ENCODE assay signal across 8 mouse cellular contexts in the genomic region with DNA sequence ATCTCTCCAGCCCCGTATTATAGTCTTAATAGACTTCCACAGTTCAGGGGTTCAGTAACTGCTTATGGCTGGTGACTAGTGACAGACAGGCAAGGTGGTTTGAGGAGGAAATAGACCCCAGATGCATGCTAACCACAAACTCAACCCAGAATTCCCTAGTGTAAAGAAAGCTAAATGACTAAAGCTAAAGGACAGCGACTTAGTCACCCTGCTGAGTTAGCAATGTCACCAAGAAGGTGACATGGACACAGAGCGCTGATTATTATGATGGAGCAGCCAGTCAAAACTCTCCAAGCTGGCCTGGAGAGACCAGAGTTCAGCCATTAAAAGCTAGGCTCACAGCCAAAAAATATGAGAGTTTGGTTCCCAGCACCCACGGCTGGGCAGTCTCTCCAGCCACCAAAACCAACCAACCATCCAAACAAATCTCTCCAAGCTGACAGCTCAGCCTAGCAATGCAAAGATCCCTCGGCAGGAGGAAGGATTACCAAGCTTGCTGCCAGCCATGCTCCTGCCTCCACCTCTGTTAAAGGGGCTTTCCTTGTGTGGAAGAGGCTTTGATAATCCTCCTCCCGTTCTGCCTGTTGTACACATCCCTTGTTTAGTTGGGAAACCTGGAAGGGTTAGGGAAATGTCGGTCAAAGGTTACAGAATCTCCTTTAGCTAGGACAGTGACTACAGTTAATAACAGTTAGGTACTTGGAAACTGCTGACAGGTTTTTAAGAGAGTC. TPM values are rescaled to one million over a fixed set of nuclear protein-coding genes. Genes with fewer than 3 reads are reported as not detected.
DNase-seq lines count a peak whose midpoint lies in the region; ATAC-seq lines count a peak whose summit lies in the region.

No protein-coding gene starts in this region.

- intact Hi-C loops in left cerebral cortex, postnatal 25 days (cut with DNase I), result loop anchor here (5.0 kb wide), 1 partner anchor 53 kb away; a partner anchor contains a TSS

- ATAC-seq in forebrain, embryonic 16.5 days, result no peak
- ATAC-seq in heart, embryonic 13.5 days (ENCODE audit: extremely low read depth, insufficient number of reproducible peaks, low FRiP score, low TSS enrichment), result no peak
- no peak for ATAC-seq in liver, embryonic 13.5 days (ENCODE audit: low read depth)

- peak overlapping the region; percentile 18; the same call in 1 of the 2 replicates for H3K4me3 ChIP-seq in forebrain, embryonic 10.5 days
- H3K4me3 ChIP-seq in forebrain, embryonic 16.5 days (replicated peaks; ENCODE audit: low read length), result no peak overlapping the region
- H3K4me3 ChIP-seq in heart, embryonic 13.5 days, result 0 out of 2 replicates have a peak overlapping the region, but pooled peaks have one; percentile 9
- no peak overlapping the region for H3K4me3 ChIP-seq in liver, embryonic 13.5 days (replicated peaks)

- H3K9ac ChIP-seq in forebrain, embryonic 16.5 days (replicated peaks; ENCODE audit: low read depth, low read length), result no peak overlapping the region
- H3K9ac ChIP-seq in heart, embryonic 13.5 days, result peak overlapping the region; percentile 55
- peak overlapping the region; percentile 12; the same call in 1 of the 2 replicates for H3K9ac ChIP-seq in liver, embryonic 13.5 days

- peaks cover 81% of the 10 kb centered on the region for H3K4me1 ChIP-seq in forebrain, embryonic 10.5 days
- H3K4me1 ChIP-seq in forebrain, embryonic 16.5 days (replicated peaks; ENCODE audit: control insufficient read depth, insufficient read depth, low read length), result peaks cover 35% of the 10 kb centered on the region
- peaks cover 82% of the 10 kb centered on the region for H3K4me1 ChIP-seq in heart, embryonic 13.5 days
- peaks cover 77% of the 10 kb centered on the region for H3K4me1 ChIP-seq in liver, embryonic 13.5 days (replicated peaks)

- peaks cover 15% of the 10 kb centered on the region for H3K36me3 ChIP-seq in forebrain, embryonic 10.5 days (replicated peaks)
- H3K36me3 ChIP-seq in forebrain, embryonic 16.5 days (ENCODE audit: control insufficient read depth, insufficient read depth), result peaks cover 2% of the 10 kb centered on the region; the same call in 1 of the 2 replicates
- peaks cover 14% of the 10 kb centered on the region for H3K36me3 ChIP-seq in heart, embryonic 13.5 days
- H3K36me3 ChIP-seq in liver, embryonic 13.5 days, result 0 out of 2 replicates have a peak, but pooled peaks cover 9% of the 10 kb centered on the region

- 37% methylated on average over 7 of the region's 7 CpGs for WGBS in forebrain, embryonic 10.5 days
- WGBS in forebrain, embryonic 16.5 days, result 29% methylated on average over 7 of the region's 7 CpGs
- 37% methylated on average over 7 of the region's 7 CpGs for WGBS in heart, embryonic 13.5 days
- whole genome bisulfite sequencing in liver, embryonic 13.5 days (ENCODE audit: insufficient replicate concordance), result 39% methylated on average over 7 of the region's 7 CpGs

- peak overlapping the region; percentile 84 for H3K27ac ChIP-seq in forebrain, embryonic 10.5 days
- H3K27ac ChIP-seq in forebrain, embryonic 16.5 days (ENCODE audit: low read length), result no peak overlapping the region
- H3K27ac ChIP-seq in heart, embryonic 13.5 days (replicated peaks), result peak overlapping the region; percentile 89
- H3K27ac ChIP-seq in liver, embryonic 13.5 days, result peak overlapping the region; percentile 84

- peak; percentile 23 for DNase-seq in forebrain, embryonic 10.5 days (ENCODE audit: extremely low spot score, low spot score)
- peak; percentile 35 to 49 for DNase-seq in B cell, adult 2 months
- no peak for DNase-seq in liver, embryonic 13.5 days
- DNase-seq in cerebellum, adult 11 months, result no peak
- DNase-seq in left cerebral cortex, postnatal 25 days (ENCODE audit: low spot score in 2 of 2), result no peak
- no peak for DNase-seq in spleen, adult 12 weeks (ENCODE audit: low spot score)

- H3K4me2 ChIP-seq in forebrain, embryonic 16.5 days (ENCODE audit: low read length), result no peak overlapping the region
- H3K4me2 ChIP-seq in heart, embryonic 13.5 days, result peak overlapping the region; percentile 91
- H3K4me2 ChIP-seq in liver, embryonic 13.5 days, result peak overlapping the region; percentile 38

- no peaks in the 10 kb centered on the region for H3K9me3 ChIP-seq in forebrain, embryonic 10.5 days
- no peaks in the 10 kb centered on the region for H3K9me3 ChIP-seq in forebrain, embryonic 16.5 days (ENCODE audit: control insufficient read depth, low read length)
- no peaks in the 10 kb centered on the region for H3K9me3 ChIP-seq in heart, embryonic 13.5 days
- no peaks in the 10 kb centered on the region for H3K9me3 ChIP-seq in liver, embryonic 13.5 days (replicated peaks)

- peaks cover 14% of the 10 kb centered on the region for H3K27me3 ChIP-seq in forebrain, embryonic 10.5 days (ENCODE audit: poor library complexity, severe bottlenecking)
- no peaks in the 10 kb centered on the region for H3K27me3 ChIP-seq in forebrain, embryonic 16.5 days (replicated peaks; ENCODE audit: control insufficient read depth, insufficient read depth, low read length)
- no peaks in the 10 kb centered on the region for H3K27me3 ChIP-seq in heart, embryonic 13.5 days (replicated peaks)
- peaks cover 22% of the 10 kb centered on the region for H3K27me3 ChIP-seq in liver, embryonic 13.5 days

RNA-seq across cellular contexts. Expression of a gene that starts 2.6 kb away (rescaled TPM):
- polyA plus RNA-seq in forebrain, embryonic 10.5 days (2016; fragmentation: Nextera tagmentation; extraction: Ambion mirVana), result 45.4 and 46.7 TPM in 2 replicates
- 216 and 227 TPM in 2 replicates for polyA plus RNA-seq in forebrain, embryonic 16.5 days (2015; fragmentation: Nextera tagmentation; extraction: Ambion mirVana)
- 74.2 and 79.3 TPM in 2 replicates for polyA plus RNA-seq in heart, embryonic 13.5 days (2015; fragmentation: Nextera tagmentation; extraction: Ambion mirVana)
- polyA plus RNA-seq in liver, embryonic 13.5 days (2015; fragmentation: Nextera tagmentation; extraction: Ambion mirVana), result 19.4 and 19.8 TPM in 2 replicates
- 100 to 1,000 TPM; 319 to 325 TPM for total RNA-seq in left cerebral cortex, postnatal 25 days (2021)

RNA-seq across cellular contexts. Expression of a gene that starts 29.2 kb away (rescaled TPM):
- polyA plus RNA-seq in forebrain, embryonic 10.5 days (2016; fragmentation: Nextera tagmentation; extraction: Ambion mirVana), result 155 TPM in 2 replicates
- 40.7 and 53.5 TPM in 2 replicates for polyA plus RNA-seq in forebrain, embryonic 16.5 days (2015; fragmentation: Nextera tagmentation; extraction: Ambion mirVana)
- polyA plus RNA-seq in heart, embryonic 13.5 days (2015; fragmentation: Nextera tagmentation; extraction: Ambion mirVana), result 64.3 and 67.7 TPM in 2 replicates
- 69.9 and 71.9 TPM in 2 replicates for polyA plus RNA-seq in liver, embryonic 13.5 days (2015; fragmentation: Nextera tagmentation; extraction: Ambion mirVana)
- 10 to 100 TPM; 20.4 to 24.7 TPM for total RNA-seq in left cerebral cortex, postnatal 25 days (2021)

RNA-seq across cellular contexts. Expression of a gene that starts 40.8 kb away (rescaled TPM):
- 3.4 and 4.3 TPM in 2 replicates for polyA plus RNA-seq in forebrain, embryonic 10.5 days (2016; fragmentation: Nextera tagmentation; extraction: Ambion mirVana)
- 1.5 and 2.1 TPM in 2 replicates for polyA plus RNA-seq in forebrain, embryonic 16.5 days (2015; fragmentation: Nextera tagmentation; extraction: Ambion mirVana)
- 7.6 and 8.1 TPM in 2 replicates for polyA plus RNA-seq in heart, embryonic 13.5 days (2015; fragmentation: Nextera tagmentation; extraction: Ambion mirVana)
- polyA plus RNA-seq in liver, embryonic 13.5 days (2015; fragmentation: Nextera tagmentation; extraction: Ambion mirVana), result 1.7 TPM in 2 replicates
- 1 to 10 TPM; 1.4 to 3.3 TPM for total RNA-seq in left cerebral cortex, postnatal 25 days (2021)

RNA-seq across cellular contexts. Expression of a gene that starts 54.1 kb away (rescaled TPM):
- 0.26 and 0.40 TPM in 2 replicates for polyA plus RNA-seq in forebrain, embryonic 10.5 days (2016; fragmentation: Nextera tagmentation; extraction: Ambion mirVana)
- polyA plus RNA-seq in forebrain, embryonic 16.5 days (2015; fragmentation: Nextera tagmentation; extraction: Ambion mirVana), result 4.3 and 7.5 TPM in 2 replicates
- polyA plus RNA-seq in heart, embryonic 13.5 days (2015; fragmentation: Nextera tagmentation; extraction: Ambion mirVana), result 0.07 and 0.13 TPM in 2 replicates
- 0.02 and 0.05 TPM in 2 replicates for polyA plus RNA-seq in liver, embryonic 13.5 days (2015; fragmentation: Nextera tagmentation; extraction: Ambion mirVana)
- 10 to 100 TPM; 37.4 to 41.0 TPM for total RNA-seq in left cerebral cortex, postnatal 25 days (2021)

Comparison
In these comparisons a context has a peak if more than half of its experiments do, and no peak if none do; other contexts are left out.
1. H3K4me3 ChIP-seq: peak in forebrain, embryonic 10.5 days (single experiment) and heart, embryonic 13.5 days (single experiment); none in forebrain, embryonic 16.5 days (single experiment) and liver, embryonic 13.5 days (single experiment).
2. DNase-seq: peak in forebrain, embryonic 10.5 days (single experiment) and B cell, adult 2 months (2 of 2); none in liver, embryonic 13.5 days (single experiment), cerebellum, adult 11 months (single experiment), left cerebral cortex, postnatal 25 days (0 of 2) and spleen, adult 12 weeks (single experiment).